Mouse (Mus musculus) adrenal gland (tissue): Measurements from ENCODE around the gene Ushbp1.
"Not testable (repeated sequence)": the region's sequence is repeated elsewhere in the genome, so short reads cannot be mapped to it uniquely, and the experiment has no call there.

ENCODE experiments used
- intact Hi-C: fragments of 180-260 bp; cut with DNase I; formaldehyde crosslinking; loops from one replicate; pipeline ENCODE4 v1.15.1; 2025
- long read RNA-seq, 2 experiments: library from polyadenylated mRNA; unstranded; transcript quantifications; one replicate each; pipeline ENCODE4 v2.0.0; 2020; ENCODE audit warnings: borderline replicate concordance in 1 of 2; ENCODE audit not compliant: insufficient replicate concordance in 1 of 2

Gene Ushbp1
- long read RNA-seq, experiment 1, partial matches to known transcripts: 2 of 5 reads
- long read RNA-seq, experiment 1, other reads (novel, unspliced or antisense): 2 of 5 reads
- long read RNA-seq, experiment 2, full-length matches to known transcripts: 4 of 14 reads
- long read RNA-seq, experiment 2, partial matches to known transcripts: 6 of 14 reads
- long read RNA-seq, experiment 2, other reads (novel, unspliced or antisense): 4 of 14 reads

DNA sequence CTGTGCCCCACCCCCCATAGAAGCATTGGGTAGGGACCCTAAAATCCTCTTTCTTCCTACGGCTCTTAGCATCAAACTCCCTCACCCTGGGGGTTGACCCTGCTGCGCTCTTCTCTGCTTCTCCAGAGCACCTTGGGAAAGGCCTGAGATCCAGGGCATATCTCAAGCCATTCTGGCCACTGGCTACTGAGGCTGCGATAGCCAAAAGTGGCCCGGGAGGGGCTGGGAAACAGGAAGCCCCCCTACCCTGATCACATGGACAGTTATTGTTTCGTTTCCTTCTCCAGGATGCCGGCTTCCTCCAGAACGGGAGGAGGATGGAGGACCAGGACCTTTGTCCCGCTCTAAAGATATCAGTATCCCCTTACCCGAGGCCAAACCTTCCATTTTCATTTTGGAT, at the start of gene Ushbp1:
Ushbp1 (minus strand) TSS at position 174 of the 400 bp plus-strand sequence.
- intact Hi-C loops: no loop called here

DNA sequence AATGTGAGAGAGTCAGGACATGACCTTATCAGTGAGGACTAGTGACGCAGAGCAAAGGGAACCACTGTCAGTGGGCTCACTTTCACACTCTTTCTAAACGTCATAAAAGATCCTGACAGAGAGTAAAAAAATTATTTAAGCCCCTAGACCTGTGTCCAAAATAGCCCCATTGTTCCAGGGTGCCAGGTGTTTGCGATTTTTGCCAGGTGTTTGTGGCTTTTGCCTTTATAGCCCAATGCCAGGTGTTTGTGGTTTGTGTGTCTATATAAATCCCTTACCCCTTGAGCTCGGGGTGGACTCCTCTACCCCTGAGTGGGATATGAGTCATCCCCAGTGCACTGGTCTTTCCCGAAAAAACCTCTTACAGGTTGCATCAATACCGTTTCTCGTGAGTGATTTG, 49.5 kb upstream of the Ushbp1 start:
- intact Hi-C loops: loop anchor here (10.0 kb wide), 1 partner anchor 210 kb away; no protein-coding TSS in a partner anchor

GRCm38 (mm10) chr8:71441404-71441803, 45.8 kb upstream of the Ushbp1 start:
- intact Hi-C loops: loop anchor here (2.0 to 10.0 kb wide), 2 partner anchors 79 to 213 kb away; no protein-coding TSS in a partner anchor

DNA sequence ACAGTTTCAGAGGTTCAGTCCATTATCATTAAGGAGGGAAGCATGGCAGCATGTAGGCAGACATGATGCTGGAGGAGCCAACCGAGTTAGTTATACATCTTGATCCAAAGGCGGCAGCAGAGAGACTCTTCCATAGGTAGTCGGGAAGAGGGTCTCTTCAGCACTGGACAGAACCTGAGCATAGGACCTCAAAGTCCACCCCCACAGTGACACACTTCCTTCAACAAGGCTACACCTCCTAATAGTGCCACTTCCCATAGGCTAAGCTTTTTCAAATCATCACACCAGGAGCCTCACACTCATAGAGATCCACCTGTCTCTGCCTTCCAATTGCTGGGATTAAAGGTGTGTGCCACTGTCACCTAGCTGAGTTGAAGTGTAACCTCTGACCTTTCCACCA, 41.4 kb upstream of the Ushbp1 start:
- intact Hi-C loops: no loop called here

DNA sequence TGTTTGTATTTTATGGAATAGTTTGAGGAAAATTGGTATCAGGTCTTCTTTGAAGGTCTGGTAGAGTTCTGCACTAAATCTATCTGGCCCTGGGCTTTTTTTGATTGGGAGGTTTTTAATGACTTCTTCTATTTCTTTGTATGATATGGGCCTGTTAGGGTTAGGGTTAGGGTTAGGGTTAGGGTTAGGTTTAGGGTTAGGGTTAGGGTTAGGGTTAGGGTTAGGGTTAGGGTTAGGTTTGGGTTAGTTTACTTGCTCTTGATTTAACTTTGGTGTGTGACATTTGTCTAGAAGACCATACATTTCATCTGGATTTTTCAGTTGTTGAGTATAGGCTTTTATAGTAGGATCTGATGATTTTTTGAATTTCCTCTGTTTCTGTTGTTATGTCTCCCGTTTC, 37.3 kb upstream of the Ushbp1 start:
- intact Hi-C loops: not testable (repeated sequence)

DNA sequence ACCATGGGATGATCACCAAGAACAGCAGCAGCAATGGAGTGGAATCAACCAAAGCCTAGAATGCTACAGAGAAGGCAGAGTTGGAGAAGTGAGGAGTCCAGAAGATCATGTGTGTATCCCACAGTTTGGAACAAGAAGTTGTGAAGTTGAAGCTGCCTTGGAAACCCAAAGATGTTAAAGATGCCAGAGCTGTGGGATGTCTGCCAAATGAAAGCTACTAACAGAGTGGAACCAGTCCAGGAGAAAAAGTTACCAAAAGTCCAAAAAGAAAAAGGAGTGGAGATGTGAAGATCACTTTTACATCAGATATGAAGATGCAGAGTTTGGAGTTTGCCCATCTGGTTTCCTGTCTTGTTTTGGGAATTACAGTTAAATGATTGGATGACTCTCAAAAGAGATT, 26.5 kb upstream of the Ushbp1 start:
- intact Hi-C loops: no loop called here

GRCm38 (mm10) chr8:71411535-71412273, 16.1 kb upstream of the Ushbp1 start:
- intact Hi-C loops: no loop called here

- intact Hi-C loops: no loop called here
These were observed 12.6 kb upstream of the Ushbp1 start for GRCm38 (mm10) chr8:71408231-71408630.

GRCm38 (mm10) chr8:71407441-71407840, 11.8 kb upstream of the Ushbp1 start:
- intact Hi-C loops: loop anchor here (2.0 kb wide), 1 partner anchor 41 kb away; the partner anchor contains the start of gene Use1

- intact Hi-C loops: loop anchor here (2.0 kb wide), 1 partner anchor 40 kb away; the partner anchor contains the start of gene Use1
These were observed 10.8 kb upstream of the Ushbp1 start for GRCm38 (mm10) chr8:71406099-71407015.

DNA sequence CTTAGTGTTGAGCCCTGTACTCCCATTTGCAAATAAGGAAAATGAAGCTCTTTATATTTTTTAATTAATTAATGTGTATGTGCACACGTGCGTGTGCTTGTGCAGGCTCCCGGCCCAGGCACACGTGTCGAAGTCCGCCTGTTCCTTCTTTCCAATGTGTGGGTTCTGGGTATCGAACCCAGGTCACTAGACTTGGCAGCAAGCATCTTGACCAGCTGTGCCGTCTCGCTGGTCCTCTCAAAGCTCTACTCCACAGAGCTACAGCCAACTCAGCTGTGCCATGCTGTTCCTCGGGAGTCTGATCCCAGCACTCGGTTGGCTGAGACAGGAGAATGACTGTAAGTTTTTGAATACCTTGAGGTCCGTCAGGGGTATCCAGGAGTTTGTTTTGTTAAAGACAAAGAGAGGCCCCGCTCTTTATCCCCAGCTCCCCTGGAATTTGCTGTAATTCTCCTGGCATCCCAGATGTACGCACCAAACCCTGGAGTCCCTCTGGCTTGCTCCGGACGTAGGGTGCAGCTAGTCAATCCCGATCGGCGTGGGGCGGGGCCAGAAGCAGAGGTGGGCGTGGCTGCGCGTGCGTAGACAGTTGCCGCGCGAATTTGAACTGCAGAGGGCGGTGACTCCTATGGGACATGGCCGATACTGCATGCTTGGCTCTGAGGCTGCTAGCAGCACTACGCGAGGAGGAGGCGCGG, 9.9 kb upstream of the Ushbp1 start, which contains the start of gene Ankle1:
Ankle1 (plus strand) TSS at position 610 of the 698 bp plus-strand sequence.
- intact Hi-C loops: loop anchor here (2.0 kb wide), 1 partner anchor 39 kb away; the partner anchor contains the start of gene Use1

DNA sequence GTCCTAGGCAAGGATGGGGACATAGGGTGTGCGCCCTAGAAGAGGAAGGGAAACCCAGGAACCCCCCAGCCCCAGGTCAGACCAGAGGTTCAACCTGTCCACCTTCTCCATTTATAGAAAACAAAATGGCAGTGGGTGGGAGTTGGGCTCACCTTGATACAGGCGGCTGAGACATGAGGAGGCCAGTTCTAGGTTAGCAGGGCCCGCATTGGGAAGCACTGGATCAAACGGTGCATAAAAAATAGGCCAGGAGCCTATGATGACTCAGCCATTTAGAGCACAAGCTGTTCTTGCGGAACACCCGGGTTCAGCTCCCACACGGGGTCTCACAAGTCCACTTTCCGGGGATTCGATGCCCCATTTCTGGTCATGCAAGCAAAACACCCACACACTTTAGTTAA, 9.3 kb upstream of the Ushbp1 start:
- intact Hi-C loops: no loop called here

DNA sequence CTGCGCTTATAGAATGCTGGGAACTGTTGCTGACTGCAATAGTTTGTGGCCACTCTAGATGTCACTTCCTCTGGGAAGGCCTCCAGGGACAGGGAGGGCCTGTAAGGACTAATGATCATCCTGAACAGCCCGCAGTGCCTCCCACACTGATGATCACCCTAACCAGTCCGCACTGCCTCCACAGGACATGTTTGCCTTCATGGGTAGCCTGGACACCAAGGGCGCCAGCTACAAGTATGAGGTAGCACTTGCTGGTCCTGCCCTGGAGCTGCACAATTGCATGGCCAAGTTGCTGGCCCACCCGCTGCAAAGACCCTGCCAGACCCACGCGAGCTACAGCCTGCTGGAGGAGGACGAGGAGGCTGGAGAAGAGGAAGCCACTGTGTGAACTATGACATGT, 8.4 kb upstream of the Ushbp1 start:
- intact Hi-C loops: no loop called here

DNA sequence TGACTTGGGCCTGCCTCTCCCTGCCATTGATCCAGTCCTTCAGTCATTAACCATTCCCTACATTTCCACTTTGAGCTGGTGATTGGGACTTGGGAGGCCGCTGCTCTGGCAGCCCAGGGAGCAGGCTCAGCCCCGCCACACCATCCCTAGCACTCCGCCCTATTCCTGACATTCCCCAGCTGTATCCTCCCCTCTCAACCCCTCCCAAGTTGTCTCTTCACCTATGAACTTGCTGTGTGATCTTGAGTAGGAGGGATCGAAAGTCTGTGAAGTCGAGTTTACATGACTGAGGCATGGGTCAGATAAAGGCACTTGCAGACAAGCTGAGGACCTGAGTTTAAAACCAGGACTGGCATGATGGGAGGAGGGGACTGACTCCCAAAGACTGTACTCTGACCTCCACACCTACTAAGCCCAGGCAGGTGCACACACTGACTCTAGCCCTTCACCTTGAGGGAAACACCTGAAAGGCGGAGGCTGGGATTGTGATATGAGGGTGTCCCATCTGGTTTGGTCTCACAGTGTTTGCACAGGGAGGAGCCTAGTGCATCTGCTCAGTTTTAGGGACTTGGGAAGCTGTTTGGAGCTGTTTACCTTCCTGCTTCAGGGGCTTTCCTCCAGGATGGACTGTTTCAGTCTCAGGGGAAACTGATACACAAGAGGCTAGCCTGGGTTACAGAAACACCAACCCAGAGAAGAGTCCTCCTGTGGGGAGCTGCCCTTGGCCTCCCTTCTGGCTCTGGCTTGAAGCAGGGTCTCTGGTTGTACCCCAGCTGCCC, 7.7 kb upstream of the Ushbp1 start:
- intact Hi-C loops: no loop called here

DNA sequence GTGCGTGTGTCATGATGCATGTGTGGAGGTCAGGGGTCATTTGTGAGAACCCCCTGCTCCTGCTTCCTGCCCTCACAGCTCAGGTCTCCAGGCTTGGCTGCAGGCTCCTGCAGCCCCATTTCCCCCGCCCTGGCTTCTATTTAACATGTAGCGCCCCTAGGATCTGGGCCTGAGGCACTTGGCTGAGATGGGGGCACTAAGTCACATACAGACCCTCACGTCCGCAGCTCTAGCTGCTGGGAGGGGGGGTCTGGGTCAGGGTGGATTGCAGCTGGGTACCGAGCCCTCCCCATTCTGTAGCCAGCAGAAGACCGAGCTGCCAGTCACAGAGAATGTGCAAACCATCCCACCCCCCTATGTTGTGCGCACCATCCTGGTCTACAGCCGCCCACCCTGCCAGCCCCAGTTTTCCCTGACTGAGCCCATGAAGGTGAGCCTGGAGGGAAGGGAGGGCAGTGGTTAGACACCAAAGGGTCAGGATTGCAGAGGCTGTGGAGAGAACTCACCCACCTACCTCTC, 6.9 kb upstream of the Ushbp1 start:
- intact Hi-C loops: no loop called here

DNA sequence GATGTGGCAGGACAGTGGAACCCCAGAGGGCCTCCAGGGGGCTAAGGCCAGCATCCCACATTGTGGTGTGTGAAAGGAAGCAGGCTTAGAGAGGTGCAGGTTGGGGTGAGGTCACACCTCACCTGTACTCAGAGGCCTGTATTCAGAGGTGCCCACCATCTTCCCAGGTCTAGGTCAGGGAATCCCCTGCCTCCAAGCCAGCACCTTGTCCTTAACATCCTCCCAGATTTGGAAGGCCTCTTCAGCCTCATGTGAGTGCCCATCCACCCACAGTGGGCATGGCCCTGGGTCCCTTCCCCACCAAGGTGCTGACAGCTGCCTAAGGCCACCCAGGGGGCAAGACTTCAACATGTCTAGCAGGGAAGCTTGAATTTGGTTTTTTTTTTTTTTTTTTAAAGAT, 5.9 kb upstream of the Ushbp1 start:
- intact Hi-C loops: no loop called here

DNA sequence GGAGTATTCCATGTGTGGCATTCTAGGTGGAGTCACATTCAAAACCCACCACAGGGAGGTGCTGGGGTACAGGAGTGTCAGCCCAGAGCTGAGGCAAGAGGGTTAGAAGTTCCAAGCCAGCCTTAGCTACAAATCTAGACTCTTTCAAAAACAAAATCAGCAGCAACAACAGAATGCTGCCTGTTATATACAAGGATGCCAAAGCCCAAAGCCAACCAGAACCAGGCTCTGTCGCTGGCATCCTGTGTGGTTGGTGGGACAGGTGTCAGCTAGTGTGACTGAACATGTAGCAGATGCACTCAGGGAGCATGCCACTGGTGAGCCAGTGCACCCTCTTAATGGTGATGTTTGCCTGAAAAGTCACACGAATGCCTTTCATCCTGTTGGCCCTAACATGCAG, 5.2 kb upstream of the Ushbp1 start:
- intact Hi-C loops: no loop called here

DNA sequence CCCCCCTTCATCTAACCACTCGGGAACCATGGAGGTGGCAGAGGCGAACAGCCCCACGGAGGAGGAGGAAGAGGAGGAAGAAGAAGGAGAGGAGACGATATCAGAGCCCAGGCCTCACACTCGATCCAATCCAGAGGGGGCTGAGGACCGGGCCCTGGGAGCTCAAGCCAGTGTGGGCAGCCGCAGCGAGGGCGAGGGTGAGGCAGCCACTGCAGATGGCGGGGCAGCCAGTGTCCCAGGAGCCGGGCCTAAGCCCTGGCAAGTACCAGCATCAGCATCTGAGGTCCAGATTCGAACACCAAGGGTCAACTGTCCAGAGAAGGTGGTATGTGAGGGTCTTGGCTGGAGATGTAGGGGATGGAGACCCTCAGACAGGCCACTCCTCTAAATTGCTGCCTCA, 2.1 kb upstream of the Ushbp1 start:
- intact Hi-C loops: no loop called here

DNA sequence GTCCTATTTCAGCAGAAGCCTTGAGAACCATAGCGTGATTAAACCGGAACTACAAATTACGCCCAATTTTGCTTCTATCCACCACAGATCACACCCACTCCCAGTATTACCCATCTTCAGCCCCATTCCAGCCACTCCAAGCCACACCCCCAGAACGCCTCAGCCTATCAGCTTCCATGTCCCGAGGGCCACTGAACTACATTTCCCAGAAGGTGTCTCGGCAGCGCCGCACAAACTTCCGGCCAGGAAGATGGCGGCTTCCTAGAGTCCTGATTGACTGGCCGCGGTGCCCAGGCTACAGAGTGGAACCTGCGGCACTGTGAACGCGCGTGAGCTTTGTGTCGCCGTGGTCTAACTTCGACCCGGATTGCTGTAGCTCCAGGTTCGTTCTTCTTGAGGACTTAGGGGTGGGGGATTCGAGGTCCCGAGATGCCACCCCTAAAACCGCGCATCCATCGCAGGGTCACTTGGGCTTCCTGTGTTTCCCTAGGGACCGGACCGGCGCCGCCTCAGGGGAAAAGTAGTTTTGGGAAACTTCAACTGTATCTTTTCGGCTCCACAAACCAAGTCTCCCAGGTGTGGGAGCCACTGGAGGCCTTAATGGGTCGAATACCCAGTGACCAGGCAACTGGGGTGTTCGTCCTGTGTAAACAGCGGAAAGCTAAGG, 1.2 kb upstream of the Ushbp1 start, which contains the start of gene Babam1:
Babam1 (plus strand) TSS at position 223 of the 667 bp plus-strand sequence.
- intact Hi-C loops: no loop called here
